Mouse (Mus musculus) brain, adult 2 months (tissue): ENCODE measurements at regions not wholly inside any gene's neighbourhood (a gene's known extent, or its start where the extent isn't known, plus 50 kb on each side); places are given as distances from the start of the nearest gene placed in this dataset.

Experiments
- DNase-seq: peaks from one replicate; pipeline ENCODE4 v3.0.0; 2011; ENCODE audit warnings: low read depth, low spot score

- peak; percentile 61 for DNase-seq
These were observed 67.2 kb downstream of the Zfp622 start for GRCm38 (mm10) chr15:26051415-26051814.

- no peak for DNase-seq
These were observed 68.7 kb downstream of the Zfp622 start for GRCm38 (mm10) chr15:26052720-26053316.

GRCm38 (mm10) chr15:26058019-26058418, 73.9 kb downstream of the Zfp622 start:
- DNase-seq, result no peak

- no peak for DNase-seq
These were observed 116.0 kb downstream of the Zfp622 start for GRCm38 (mm10) chr15:26100199-26100598.

GRCm38 (mm10) chr15:26107993-26108392, 123.8 kb downstream of the Zfp622 start:
- DNase-seq, result peak; percentile 57

- no peak for DNase-seq
These were observed 160.0 kb downstream of the Zfp622 start for GRCm38 (mm10) chr15:26144197-26144596.

- DNase-seq, result no peak
These were observed 150.3 kb upstream of the March11 start for GRCm38 (mm10) chr15:26158499-26158898.

- no peak for DNase-seq
These were observed 123.9 kb upstream of the March11 start for GRCm38 (mm10) chr15:26184930-26185329.

GRCm38 (mm10) chr15:26195576-26195975, 113.3 kb upstream of the March11 start:
- peak; percentile 2 for DNase-seq

- DNase-seq, result no peak
These were observed 102.0 kb upstream of the March11 start for GRCm38 (mm10) chr15:26206837-26207236.

GRCm38 (mm10) chr15:26220855-26221254, 88.0 kb upstream of the March11 start:
- DNase-seq, result no peak

GRCm38 (mm10) chr15:26228646-26229045, 80.2 kb upstream of the March11 start:
- DNase-seq, result peak; percentile 37
